Mouse (Mus musculus): Measurements from ENCODE around the gene Ppp1ca. TPM values are rescaled to one million over a fixed set of nuclear protein-coding genes. Genes with fewer than 3 reads are reported as not detected.

The Ppp1ca gene
- polyA plus RNA-seq, 1 experiment from 2014 or later, result 780 TPM

GRCm38 (mm10) chr19:4171393-4172290 is 20.2 kb upstream of the Ppp1ca start:
- Histone ChIP-seq H3K27me3 (ENCODE audit: control insufficient read depth, insufficient read depth, low read length) (no peaks in the 10 kb centered on the region), H3K9me3 (ENCODE audit: control insufficient read depth, low read depth, low read length) (no peaks in the 10 kb centered on the region), H3K9ac (replicated peaks; ENCODE audit: low read depth, low read length) (no peak overlapping the region), H3K27ac (ENCODE audit: low read length) (no peak overlapping the region), H3K36me3 (ENCODE audit: control insufficient read depth, insufficient read depth, low read length) (no peaks in the 10 kb centered on the region), H3K4me2 (replicated peaks; ENCODE audit: low read depth, low read length) (no peak overlapping the region), H3K4me1 (ENCODE audit: control insufficient read depth, insufficient read depth, low read length) (peaks cover 18% of the 10 kb centered on the region; the same call in 1 of the 2 replicates), H3K4me3 (ENCODE audit: low read depth, low read length) (no peak overlapping the region)
- ATAC-seq (ENCODE audit: insufficient number of reproducible peaks, insufficient read depth, low FRiP score, low read depth), result no peak
- 55% methylated on average over 13 of the region's 13 CpGs for WGBS

DNA sequence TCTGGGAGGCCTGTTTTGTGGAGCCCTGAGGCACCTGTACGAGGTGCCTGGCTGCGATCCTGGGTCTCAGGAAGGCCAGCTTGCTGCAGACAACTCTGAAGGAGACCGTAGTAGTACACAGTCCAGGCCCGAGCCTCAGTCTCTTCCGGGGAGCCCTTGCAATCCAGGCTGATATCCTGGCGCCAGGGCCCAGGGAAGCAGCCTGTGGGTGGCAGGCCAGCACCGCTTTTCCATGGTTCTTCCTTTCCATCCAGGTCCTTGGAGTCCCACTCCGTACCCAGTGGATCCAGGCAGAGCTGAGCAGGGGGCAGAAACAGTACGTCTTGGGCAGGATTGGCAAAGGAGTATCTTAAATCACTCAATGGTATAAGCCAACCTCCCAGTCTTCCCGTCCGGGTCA is 18.9 kb upstream of the Ppp1ca start:
- Histone ChIP-seq H3K36me3 (ENCODE audit: control insufficient read depth, insufficient read depth, low read length) (no peaks in the 10 kb centered on the region), H3K4me3 (ENCODE audit: low read depth, low read length) (no peak overlapping the region), H3K27me3 (ENCODE audit: control insufficient read depth, insufficient read depth, low read length) (no peaks in the 10 kb centered on the region), H3K9me3 (ENCODE audit: control insufficient read depth, low read depth, low read length) (no peaks in the 10 kb centered on the region), H3K27ac (ENCODE audit: low read length) (no peak overlapping the region), H3K4me1 (ENCODE audit: control insufficient read depth, insufficient read depth, low read length) (peaks cover 18% of the 10 kb centered on the region; the same call in 1 of the 2 replicates), H3K4me2 (replicated peaks; ENCODE audit: low read depth, low read length) (no peak overlapping the region), H3K9ac (replicated peaks; ENCODE audit: low read depth, low read length) (no peak overlapping the region)
- no peak for ATAC-seq (ENCODE audit: insufficient number of reproducible peaks, insufficient read depth, low FRiP score, low read depth)
- WGBS, result 63% methylated on average over 11 of the region's 11 CpGs

DNA sequence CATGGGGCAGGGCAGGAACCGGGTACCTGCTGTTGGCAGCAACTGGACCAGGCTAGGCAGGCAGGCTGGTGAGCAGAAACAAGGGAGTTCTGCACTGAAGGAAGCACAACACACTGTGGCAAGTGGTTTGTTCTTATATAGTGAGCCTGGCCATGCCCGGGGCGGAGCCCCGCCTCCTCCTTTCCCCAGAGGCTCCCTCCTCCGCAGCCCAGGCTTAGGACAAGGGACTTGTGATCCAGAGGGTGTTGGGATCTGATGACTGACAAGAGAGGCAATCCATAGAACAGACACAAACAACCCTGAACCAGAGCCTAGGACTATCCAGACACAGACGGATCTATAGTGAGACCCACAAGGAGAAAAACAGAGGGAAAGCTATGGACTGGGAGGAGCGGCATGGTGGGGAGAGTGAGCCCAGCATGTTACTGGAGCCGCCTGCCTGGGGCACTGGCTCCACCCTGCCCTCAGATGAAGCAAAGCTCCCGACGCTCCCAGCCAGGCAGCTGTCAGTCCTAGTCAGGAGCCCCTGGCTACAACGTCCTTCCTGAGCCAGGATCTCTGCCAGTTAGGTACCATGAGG is 16.4 kb upstream of the Ppp1ca start, which contains the start of gene Carns1:
Gene Carns1 (minus strand): TSS at position 112 of the 580 bp plus-strand sequence.
- peak; percentile 54; the same call in 1 of the 2 replicates for ATAC-seq (ENCODE audit: insufficient number of reproducible peaks, insufficient read depth, low FRiP score, low read depth)

GRCm38 (mm10) chr19:4180411-4180810 is 11.5 kb upstream of the Ppp1ca start:
- no peak overlapping the region for H3K4me2 ChIP-seq (replicated peaks; ENCODE audit: low read depth, low read length)
- 86% methylated on average over 7 of the region's 7 CpGs for WGBS
- no peaks in the 10 kb centered on the region for H3K9me3 ChIP-seq (ENCODE audit: control insufficient read depth, low read depth, low read length)
- ATAC-seq (ENCODE audit: insufficient number of reproducible peaks, insufficient read depth, low FRiP score, low read depth), result no peak
- no peak overlapping the region for H3K9ac ChIP-seq (replicated peaks; ENCODE audit: low read depth, low read length)
- no peaks in the 10 kb centered on the region for H3K27me3 ChIP-seq (ENCODE audit: control insufficient read depth, insufficient read depth, low read length)
- H3K27ac ChIP-seq (ENCODE audit: low read length), result no peak overlapping the region
- H3K36me3 ChIP-seq (ENCODE audit: control insufficient read depth, insufficient read depth, low read length), result no peaks in the 10 kb centered on the region
- peaks cover 12% of the 10 kb centered on the region for H3K4me1 ChIP-seq (ENCODE audit: control insufficient read depth, insufficient read depth, low read length)
- no peak overlapping the region for H3K4me3 ChIP-seq (ENCODE audit: low read depth, low read length)

More for the DNA sequence above, 16.4 kb upstream of the Ppp1ca start, which contains the start of gene Carns1:
- no peaks in the 10 kb centered on the region for H3K36me3 ChIP-seq (ENCODE audit: control insufficient read depth, insufficient read depth, low read length)
- peak within 1 kb of the TSS; percentile 3; the same call in 1 of the 2 replicates for H3K4me3 ChIP-seq (ENCODE audit: low read depth, low read length)
- peaks cover 11% of the 10 kb centered on the region; the same call in 1 of the 2 replicates for H3K4me1 ChIP-seq (ENCODE audit: control insufficient read depth, insufficient read depth, low read length)
- no peak within 1 kb of the TSS for H3K27ac ChIP-seq (ENCODE audit: low read length)
- H3K4me2 ChIP-seq (replicated peaks; ENCODE audit: low read depth, low read length), result peak within 1 kb of the TSS; percentile 42
- no peaks in the 10 kb centered on the region for H3K9me3 ChIP-seq (ENCODE audit: control insufficient read depth, low read depth, low read length)
- no peak within 1 kb of the TSS for H3K9ac ChIP-seq (replicated peaks; ENCODE audit: low read depth, low read length)
- WGBS, result 2% methylated on average over 11 of the region's 11 CpGs
- H3K27me3 ChIP-seq (ENCODE audit: control insufficient read depth, insufficient read depth, low read length), result no peaks in the 10 kb centered on the region

DNA sequence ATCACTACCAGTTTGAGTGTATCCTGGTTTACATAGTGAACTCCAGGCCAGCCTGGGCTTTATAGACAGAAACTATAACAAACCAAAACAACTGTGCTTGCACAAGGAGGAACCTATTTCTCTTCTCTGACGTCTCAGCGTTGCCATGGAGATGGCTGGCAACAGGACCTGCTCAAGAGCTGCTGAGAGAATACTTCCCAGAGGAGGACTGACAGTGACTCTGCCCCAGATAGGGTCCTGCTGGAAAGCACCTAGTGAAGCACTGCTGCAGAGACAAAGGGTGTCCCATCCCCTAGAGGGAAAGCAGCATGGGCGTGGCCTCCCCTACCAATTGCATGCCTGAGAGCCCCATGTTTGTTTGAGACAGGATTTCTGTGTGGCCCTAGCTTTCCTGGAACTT is 10.0 kb upstream of the Ppp1ca start:
- WGBS, result 37% methylated on average over 3 of the region's 3 CpGs
- ATAC-seq (ENCODE audit: insufficient number of reproducible peaks, insufficient read depth, low FRiP score, low read depth), result no peak
- Histone ChIP-seq H3K4me2 (replicated peaks; ENCODE audit: low read depth, low read length) (no peak overlapping the region), H3K27ac (ENCODE audit: low read length) (no peak overlapping the region), H3K36me3 (ENCODE audit: control insufficient read depth, insufficient read depth, low read length) (no peaks in the 10 kb centered on the region), H3K4me1 (ENCODE audit: control insufficient read depth, insufficient read depth, low read length) (peaks cover 9% of the 10 kb centered on the region), H3K4me3 (ENCODE audit: low read depth, low read length) (no peak overlapping the region), H3K9ac (replicated peaks; ENCODE audit: low read depth, low read length) (no peak overlapping the region), H3K9me3 (ENCODE audit: control insufficient read depth, low read depth, low read length) (no peaks in the 10 kb centered on the region), H3K27me3 (ENCODE audit: control insufficient read depth, insufficient read depth, low read length) (no peaks in the 10 kb centered on the region)

DNA sequence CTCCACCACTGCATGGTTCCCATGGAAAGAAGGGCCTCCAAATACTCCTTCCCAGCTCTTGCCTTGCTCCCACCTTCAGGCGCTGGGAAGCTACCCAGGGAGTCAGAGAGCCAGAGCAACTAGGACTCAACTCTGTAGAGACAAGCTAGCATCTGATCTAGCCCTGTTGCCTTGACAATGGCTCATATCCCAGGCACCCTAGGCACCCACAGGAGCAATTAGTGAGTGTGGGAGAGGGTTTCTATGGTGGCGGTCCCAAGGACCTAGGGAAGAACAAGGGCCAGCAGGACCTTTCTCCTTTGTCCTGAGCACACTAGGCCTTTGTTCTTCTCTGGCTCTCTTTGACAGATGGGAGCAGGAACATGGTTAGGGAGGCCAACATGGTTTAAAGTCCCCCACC is 8.2 kb upstream of the Ppp1ca start:
- Histone ChIP-seq H3K27ac (ENCODE audit: low read length) (no peak overlapping the region), H3K9me3 (ENCODE audit: control insufficient read depth, low read depth, low read length) (no peaks in the 10 kb centered on the region), H3K27me3 (ENCODE audit: control insufficient read depth, insufficient read depth, low read length) (no peaks in the 10 kb centered on the region), H3K4me3 (ENCODE audit: low read depth, low read length) (no peak overlapping the region), H3K4me2 (replicated peaks; ENCODE audit: low read depth, low read length) (no peak overlapping the region), H3K36me3 (ENCODE audit: control insufficient read depth, insufficient read depth, low read length) (no peaks in the 10 kb centered on the region), H3K4me1 (ENCODE audit: control insufficient read depth, insufficient read depth, low read length) (peaks cover 9% of the 10 kb centered on the region), H3K9ac (replicated peaks; ENCODE audit: low read depth, low read length) (no peak overlapping the region)
- WGBS, result 83% methylated on average over 2 of the region's 2 CpGs
- no peak for ATAC-seq (ENCODE audit: insufficient number of reproducible peaks, insufficient read depth, low FRiP score, low read depth)

DNA sequence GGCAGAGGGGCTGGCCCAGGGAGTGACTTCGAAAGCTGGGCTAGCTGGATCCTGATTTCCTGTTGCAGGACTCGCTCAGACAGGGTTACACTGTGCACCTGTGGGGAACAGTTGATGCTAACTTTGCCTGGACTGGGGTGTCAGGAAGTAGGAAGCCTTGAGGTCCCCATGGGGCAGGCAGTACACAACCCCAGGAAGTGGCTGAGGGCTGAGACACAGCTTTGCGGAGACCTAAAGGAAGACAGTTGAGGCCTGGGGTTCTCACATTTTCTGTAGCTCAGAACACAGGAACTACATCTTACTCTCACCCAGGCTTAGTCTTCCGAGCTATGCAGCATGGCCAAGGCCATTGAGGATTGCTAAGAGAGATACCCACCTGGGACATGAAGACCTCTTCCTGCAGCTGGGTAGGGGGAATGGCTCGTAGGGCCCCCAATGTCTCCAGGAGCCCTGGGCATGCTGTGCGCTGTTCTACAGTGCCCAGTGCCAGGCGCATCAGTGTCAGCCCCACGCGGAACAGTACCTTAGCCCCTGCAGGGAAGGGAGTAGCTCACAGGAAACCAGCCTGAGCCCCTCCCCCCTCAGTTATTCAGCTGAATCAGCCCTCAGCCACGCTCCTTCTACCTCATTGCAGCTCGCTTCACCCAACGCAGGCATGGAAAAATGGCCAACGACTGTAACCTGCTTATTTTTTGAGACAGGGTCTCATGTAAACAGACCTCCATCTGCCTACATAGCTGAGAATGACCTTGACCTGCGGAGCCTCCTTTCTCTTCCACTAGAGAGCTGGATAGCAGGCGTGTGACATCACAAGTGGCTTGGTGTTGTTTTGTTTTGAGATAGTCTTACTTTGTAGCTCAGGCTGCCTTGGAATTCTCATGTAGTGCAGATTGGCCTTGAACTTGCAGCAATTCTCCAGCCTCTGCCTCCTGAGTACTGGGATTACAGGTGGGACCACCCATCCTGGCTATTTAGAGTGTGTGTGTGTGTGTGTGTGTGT is 6.6 kb upstream of the Ppp1ca start:
- no peaks in the 10 kb centered on the region for H3K9me3 ChIP-seq (ENCODE audit: control insufficient read depth, low read depth, low read length)
- H3K4me2 ChIP-seq (replicated peaks; ENCODE audit: low read depth, low read length), result no peak overlapping the region
- H3K27me3 ChIP-seq (ENCODE audit: control insufficient read depth, insufficient read depth, low read length), result no peaks in the 10 kb centered on the region
- peaks cover 9% of the 10 kb centered on the region for H3K4me1 ChIP-seq (ENCODE audit: control insufficient read depth, insufficient read depth, low read length)
- 0 out of 2 replicates have a peak, but pooled peaks have one; percentile 49 for ATAC-seq (ENCODE audit: insufficient number of reproducible peaks, insufficient read depth, low FRiP score, low read depth)
- WGBS, result 42% methylated on average over 15 of the region's 15 CpGs
- no peak overlapping the region for H3K9ac ChIP-seq (replicated peaks; ENCODE audit: low read depth, low read length)
- peak overlapping the region; percentile 44; the same call in 1 of the 2 replicates for H3K27ac ChIP-seq (ENCODE audit: low read length)
- no peaks in the 10 kb centered on the region for H3K36me3 ChIP-seq (ENCODE audit: control insufficient read depth, insufficient read depth, low read length)
- no peak overlapping the region for H3K4me3 ChIP-seq (ENCODE audit: low read depth, low read length)

DNA sequence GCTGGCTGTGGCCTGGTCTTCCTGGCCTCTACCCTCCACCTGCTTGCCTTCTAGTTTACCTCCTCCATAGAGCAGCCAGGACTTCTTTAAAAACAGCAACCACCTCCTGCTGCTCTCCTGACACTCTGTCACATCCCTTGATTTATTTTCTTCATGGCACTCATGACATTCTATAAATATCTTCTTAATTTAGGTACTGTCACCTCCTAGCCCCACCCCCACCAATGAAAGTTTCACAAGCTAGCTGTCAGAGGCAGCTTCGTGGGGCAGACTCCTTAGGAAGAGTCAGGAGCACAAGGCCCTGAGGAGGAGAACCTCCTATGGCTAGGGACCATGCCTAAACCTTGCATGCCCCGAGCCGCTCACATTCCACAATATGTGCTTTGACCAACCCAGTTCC is 4.6 kb upstream of the Ppp1ca start:
- Histone ChIP-seq H3K9ac (replicated peaks; ENCODE audit: low read depth, low read length) (no peak overlapping the region), H3K27ac (ENCODE audit: low read length) (no peak overlapping the region), H3K4me2 (replicated peaks; ENCODE audit: low read depth, low read length) (no peak overlapping the region), H3K9me3 (ENCODE audit: control insufficient read depth, low read depth, low read length) (no peaks in the 10 kb centered on the region), H3K4me3 (ENCODE audit: low read depth, low read length) (no peak overlapping the region), H3K4me1 (ENCODE audit: control insufficient read depth, insufficient read depth, low read length) (peaks cover 6% of the 10 kb centered on the region), H3K36me3 (ENCODE audit: control insufficient read depth, insufficient read depth, low read length) (no peaks in the 10 kb centered on the region), H3K27me3 (ENCODE audit: control insufficient read depth, insufficient read depth, low read length) (no peaks in the 10 kb centered on the region)
- no peak for ATAC-seq (ENCODE audit: insufficient number of reproducible peaks, insufficient read depth, low FRiP score, low read depth)
- 63% methylated on average over 3 of the region's 3 CpGs for WGBS

Data from stomach, embryonic 14.5 days (tissue).